Mouse (Mus musculus) spleen, adult 2 months (tissue): ENCODE measurements around the gene Scube2.

Source experiments
- CTCF ChIP-seq: fragments of 200-500 bp; IDR thresholded peaks from 2 replicates; pipeline ENCODE4 v1.5.1; 2011; ENCODE audit warnings: mild to moderate bottlenecking, inconsistent platforms; ENCODE audit not compliant: insufficient read depth, insufficient read length, insufficient replicate concordance; ENCODE audit errors: extremely low read depth
- POLR2A ChIP-seq: fragments of 200-500 bp; IDR thresholded peaks from 2 replicates; pipeline ENCODE4 v1.6.1; 2011; ENCODE audit warnings: low read depth, low read length, inconsistent platforms

- TF ChIP-seq POLR2A, result no peak
- no peak for TF ChIP-seq CTCF
Measured at GRCm38 (mm10) chr7:109881561-109882099, 16.2 kb upstream of the Scube2 start.
